Comparison of ENCODE assay signal across 12 mouse cellular contexts in the genomic region with DNA sequence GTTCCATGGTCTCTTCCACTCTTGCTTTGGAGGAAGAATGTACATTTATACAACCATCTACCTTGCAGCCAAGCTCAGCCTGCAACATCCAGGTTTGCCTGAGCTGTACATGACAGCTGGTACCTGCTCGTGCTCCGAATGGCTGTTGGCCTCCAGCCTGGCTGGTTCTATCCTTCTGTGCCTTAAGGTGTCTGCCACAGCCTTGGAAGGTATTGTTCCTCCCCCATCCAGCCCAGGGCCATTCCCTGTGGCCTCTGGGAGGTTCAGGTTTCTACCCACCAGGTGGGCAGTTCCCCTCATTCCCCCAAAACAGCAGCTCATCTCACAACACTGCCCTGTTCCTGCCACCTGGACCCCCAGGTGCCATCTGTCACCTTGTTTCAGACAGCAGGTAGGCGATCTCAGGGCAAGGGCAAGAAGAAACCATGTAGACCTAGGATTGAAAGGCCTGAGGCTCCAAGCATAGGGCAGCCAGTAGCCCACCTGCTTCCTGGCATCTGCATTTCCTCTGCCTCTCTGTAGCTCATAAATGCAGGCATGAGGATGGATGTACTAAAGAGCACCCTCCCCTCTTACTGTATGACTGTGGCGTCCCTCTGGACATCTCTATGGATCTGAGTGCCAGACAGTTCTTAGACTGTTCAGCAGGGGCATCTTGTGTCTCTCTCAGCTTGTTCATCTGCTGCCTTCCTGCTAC.
DNase-seq lines count a peak whose midpoint lies in the region; ATAC-seq lines count a peak whose summit lies in the region.
"Had no signal": no experiment of that assay in that cellular context is flagged by ENCODE, and none has a peak within 500 bp of the region (broad histone marks: within the 10 kb centered on the region; RNA-seq: fewer than 3 reads in every experiment).

No protein-coding gene starts in this region.

- DNase-seq in embryonic facial prominence, embryonic 10.5 days (ENCODE audit: low spot score) = no peak
- DNase-seq in neural tube, embryonic 10.5 days (ENCODE audit: extremely low spot score, low spot score) = no peak
- no peak for DNase-seq in embryo, embryonic 10 days (ENCODE audit: low spot score)
- DNase-seq in heart, postnatal 25 days (ENCODE audit: low spot score) = no peak
- DNase-seq: kidney, postnatal 25 days; right cerebral cortex, adult 18-20 months had no signal

- H3K9me3 ChIP-seq in embryonic facial prominence, embryonic 13.5 days = no peaks in the 10 kb centered on the region
- H3K9me3 ChIP-seq in embryonic facial prominence, embryonic 10.5 days = no peaks in the 10 kb centered on the region
- no peaks in the 10 kb centered on the region for H3K9me3 ChIP-seq in neural tube, embryonic 12.5 days
- H3K9me3 ChIP-seq in hindbrain, embryonic 12.5 days (replicated peaks) = no peaks in the 10 kb centered on the region
- H3K9me3 ChIP-seq in neural tube, embryonic 15.5 days (replicated peaks) = no peaks in the 10 kb centered on the region

- 76% methylated on average over 4 of the region's 4 CpGs for WGBS in embryonic facial prominence, embryonic 13.5 days
- WGBS in embryonic facial prominence, embryonic 10.5 days = 81% methylated on average over 4 of the region's 4 CpGs
- 79% methylated on average over 4 of the region's 4 CpGs for WGBS in neural tube, embryonic 12.5 days
- 75% methylated on average over 4 of the region's 4 CpGs for WGBS in hindbrain, embryonic 12.5 days
- WGBS in neural tube, embryonic 15.5 days = 58% methylated on average over 4 of the region's 4 CpGs

- intact Hi-C loops in heart, postnatal 25 days (cut with DNase I) = no loop called here

- ATAC-seq in embryonic facial prominence, embryonic 13.5 days (ENCODE audit: insufficient number of reproducible peaks, insufficient read depth, low FRiP score, low TSS enrichment, low read depth) = no peak
- ATAC-seq in neural tube, embryonic 12.5 days (ENCODE audit: low FRiP score, low read depth) = no peak
- no peak for ATAC-seq in hindbrain, embryonic 12.5 days (ENCODE audit: low FRiP score)
- ATAC-seq in neural tube, embryonic 15.5 days (ENCODE audit: low FRiP score) = peak; percentile 24; the same call in 1 of the 2 replicates

- H3K36me3 ChIP-seq in embryonic facial prominence, embryonic 13.5 days = peaks cover 49% of the 10 kb centered on the region
- H3K36me3 ChIP-seq in embryonic facial prominence, embryonic 10.5 days (replicated peaks) = peaks cover 85% of the 10 kb centered on the region
- peaks cover 31% of the 10 kb centered on the region for H3K36me3 ChIP-seq in neural tube, embryonic 12.5 days
- peaks cover 15% of the 10 kb centered on the region for H3K36me3 ChIP-seq in hindbrain, embryonic 12.5 days
- H3K36me3 ChIP-seq in neural tube, embryonic 15.5 days = no peaks in the 10 kb centered on the region

- 0 out of 2 replicates have a peak overlapping the region, but pooled peaks have one; percentile 6 for H3K9ac ChIP-seq in embryonic facial prominence, embryonic 13.5 days
- H3K9ac ChIP-seq in neural tube, embryonic 12.5 days = peak overlapping the region; percentile 35
- no peak overlapping the region for H3K9ac ChIP-seq in hindbrain, embryonic 12.5 days
- H3K9ac ChIP-seq in neural tube, embryonic 15.5 days (replicated peaks) = peak overlapping the region; percentile 0; the same call in 1 of the 2 replicates
- H3K9ac ChIP-seq: liver, embryonic 14.5 days had no signal

- H3K27ac ChIP-seq in embryonic facial prominence, embryonic 13.5 days = no peak overlapping the region
- no peak overlapping the region for H3K27ac ChIP-seq in embryonic facial prominence, embryonic 10.5 days (replicated peaks)
- no peak overlapping the region for H3K27ac ChIP-seq in neural tube, embryonic 12.5 days
- H3K27ac ChIP-seq in hindbrain, embryonic 12.5 days = peak overlapping the region; percentile 70
- peak overlapping the region; percentile 70 for H3K27ac ChIP-seq in neural tube, embryonic 15.5 days (replicated peaks)
- H3K27ac ChIP-seq: liver, embryonic 14.5 days; macrophage had no signal

- no peak overlapping the region for H3K4me3 ChIP-seq in embryonic facial prominence, embryonic 13.5 days
- H3K4me3 ChIP-seq in embryonic facial prominence, embryonic 10.5 days = no peak overlapping the region
- no peak overlapping the region for H3K4me3 ChIP-seq in neural tube, embryonic 12.5 days
- H3K4me3 ChIP-seq in hindbrain, embryonic 12.5 days = no peak overlapping the region
- H3K4me3 ChIP-seq in neural tube, embryonic 15.5 days (replicated peaks) = no peak overlapping the region

- H3K4me1 ChIP-seq in embryonic facial prominence, embryonic 13.5 days = peaks cover 60% of the 10 kb centered on the region
- peaks cover 86% of the 10 kb centered on the region for H3K4me1 ChIP-seq in embryonic facial prominence, embryonic 10.5 days
- H3K4me1 ChIP-seq in neural tube, embryonic 12.5 days = peaks cover 88% of the 10 kb centered on the region
- H3K4me1 ChIP-seq in hindbrain, embryonic 12.5 days = peaks cover 97% of the 10 kb centered on the region
- H3K4me1 ChIP-seq in neural tube, embryonic 15.5 days = peaks cover 95% of the 10 kb centered on the region

- H3K27me3 ChIP-seq in embryonic facial prominence, embryonic 13.5 days = no peaks in the 10 kb centered on the region
- no peaks in the 10 kb centered on the region for H3K27me3 ChIP-seq in embryonic facial prominence, embryonic 10.5 days (replicated peaks; ENCODE audit: low read depth, poor library complexity, severe bottlenecking)
- no peaks in the 10 kb centered on the region for H3K27me3 ChIP-seq in neural tube, embryonic 12.5 days (replicated peaks)
- no peaks in the 10 kb centered on the region for H3K27me3 ChIP-seq in hindbrain, embryonic 12.5 days
- H3K27me3 ChIP-seq in neural tube, embryonic 15.5 days (replicated peaks) = no peaks in the 10 kb centered on the region

- H3K4me2 ChIP-seq in embryonic facial prominence, embryonic 13.5 days = no peak overlapping the region
- no peak overlapping the region for H3K4me2 ChIP-seq in neural tube, embryonic 12.5 days (replicated peaks)
- H3K4me2 ChIP-seq in hindbrain, embryonic 12.5 days (replicated peaks) = no peak overlapping the region
- peak overlapping the region; percentile 24 for H3K4me2 ChIP-seq in neural tube, embryonic 15.5 days

Comparison
In these comparisons a context has a peak if more than half of its experiments do, and no peak if none do; other contexts are left out.
1. H3K27ac ChIP-seq: peak in hindbrain, embryonic 12.5 days (single experiment) and neural tube, embryonic 15.5 days (single experiment); none in embryonic facial prominence, embryonic 13.5 days (single experiment), embryonic facial prominence, embryonic 10.5 days (single experiment) and neural tube, embryonic 12.5 days (single experiment).